Mouse (Mus musculus) cerebellum, adult 9-10 months (tissue): ENCODE data around the gene Adgra1.

ENCODE experiments used
- DNase-seq: peaks from one replicate; pipeline ENCODE4 v3.0.0; 2022

The Adgra1 gene

DNA sequence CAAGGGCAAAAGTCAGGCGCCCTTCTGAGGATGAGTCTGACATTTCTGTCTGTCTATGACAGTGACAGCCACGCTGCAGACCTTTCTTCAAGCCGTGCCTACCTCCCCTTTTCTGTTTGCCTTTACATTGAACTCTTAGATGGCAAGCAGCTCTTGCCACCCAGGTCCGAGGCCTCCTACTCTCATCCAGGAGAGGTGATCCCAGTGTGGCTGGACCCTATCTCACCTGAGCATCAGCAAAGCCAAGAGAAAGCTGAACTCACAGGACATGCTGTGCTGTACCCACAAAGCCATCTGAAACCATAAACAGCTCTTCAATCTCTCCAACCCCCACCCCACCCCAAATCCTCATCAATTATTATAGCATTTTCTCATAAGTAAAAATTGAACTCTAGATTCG lies 16.7 kb downstream of the Adgra1 start:
- DNase-seq, result no peak

DNA sequence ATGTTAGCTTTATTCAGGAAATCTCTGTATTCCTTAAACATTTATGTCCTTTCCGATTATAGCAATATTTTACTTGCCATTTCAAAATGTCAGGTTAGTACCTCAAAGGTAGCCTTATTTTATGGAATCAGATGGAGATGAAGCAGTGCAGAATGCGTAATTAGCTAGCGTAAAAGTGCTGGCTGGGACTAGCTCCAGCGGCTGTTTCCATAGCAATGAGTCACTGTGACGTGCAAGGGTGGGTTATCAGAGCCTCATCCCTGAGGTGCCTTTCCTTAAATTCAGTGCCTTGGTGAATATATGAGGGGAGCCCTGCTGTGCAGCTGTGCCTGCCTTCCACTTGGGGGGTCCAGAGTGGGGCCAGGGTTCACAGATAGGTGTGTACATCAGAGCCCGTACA lies 17.1 kb downstream of the Adgra1 start:
- DNase-seq, result no peak

DNA sequence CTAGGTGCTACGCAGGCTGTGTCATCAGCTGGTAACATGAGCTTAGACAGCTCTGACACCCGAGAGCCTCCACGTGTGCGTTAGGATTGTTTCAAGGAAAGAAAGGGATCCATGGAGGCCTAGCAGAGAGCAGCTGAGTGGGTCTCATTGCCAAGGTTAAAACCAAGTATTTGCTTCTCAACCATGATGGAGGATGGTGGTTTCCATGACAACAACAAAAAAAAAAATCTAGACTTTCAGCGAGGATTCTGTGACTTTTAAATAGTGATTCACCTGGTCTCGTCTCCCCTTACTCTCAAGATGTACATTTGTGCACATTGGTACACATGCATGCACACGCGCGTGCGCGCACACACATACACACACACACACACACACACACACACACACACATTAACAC lies 21.3 kb downstream of the Adgra1 start:
- no peak for DNase-seq

DNA sequence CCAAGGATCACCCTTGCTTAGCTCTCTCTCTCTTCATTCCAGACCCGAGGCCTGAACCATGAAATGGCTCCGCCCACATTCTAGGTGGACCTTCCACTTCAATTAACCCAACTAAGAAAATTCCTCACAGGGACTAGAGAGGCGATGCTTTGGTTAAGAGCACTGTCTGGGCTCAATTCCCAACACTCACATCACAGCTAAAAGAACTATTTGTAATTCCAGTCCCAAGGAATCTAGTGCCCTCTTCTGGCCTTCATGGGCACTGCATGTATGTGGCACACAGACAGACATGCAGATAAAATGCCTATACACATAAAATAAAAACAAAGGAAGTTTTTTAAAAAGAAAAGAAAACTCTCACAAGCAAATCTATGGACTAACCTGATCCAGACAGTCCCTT lies 27.4 kb downstream of the Adgra1 start:
- DNase-seq, result peak; percentile 81

DNA sequence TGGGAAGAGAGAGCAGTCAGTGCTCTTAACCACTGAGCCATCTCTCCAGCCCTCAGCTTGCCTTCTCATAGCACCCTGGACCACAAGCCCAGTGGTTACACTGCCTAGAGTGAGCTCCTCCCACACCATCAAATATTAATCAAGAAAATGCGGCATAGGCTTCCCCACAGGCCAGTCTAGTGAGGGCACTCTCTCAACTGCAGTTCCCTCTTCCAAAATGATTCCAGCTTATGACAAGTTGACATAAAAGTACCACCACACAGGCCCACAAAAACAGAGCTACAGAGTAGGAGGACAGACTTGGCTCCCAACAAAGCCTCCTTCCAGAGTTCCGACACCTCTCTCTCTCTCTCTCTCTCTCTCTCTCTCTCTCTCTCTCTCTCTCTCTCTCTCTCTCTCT lies 29.1 kb downstream of the Adgra1 start:
- no peak for DNase-seq

DNA sequence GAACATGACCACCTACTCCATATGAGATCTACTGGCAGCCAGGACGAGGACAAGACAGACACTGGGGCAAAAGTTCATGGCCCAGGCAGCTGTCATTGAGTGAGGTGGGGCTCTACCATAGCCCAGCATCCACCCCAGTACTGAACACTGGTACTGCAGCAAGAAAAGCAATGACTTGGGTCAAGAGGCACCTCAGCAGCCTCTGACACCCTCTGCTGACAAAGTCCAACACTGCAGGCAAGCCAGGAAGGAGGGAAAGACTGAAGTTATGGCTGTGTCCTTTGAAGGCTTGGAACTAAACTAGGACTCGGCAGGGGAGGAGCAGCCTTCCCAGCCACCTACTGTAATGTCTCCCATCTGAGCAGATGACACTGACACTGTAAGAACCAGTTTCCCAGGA lies 30.3 kb downstream of the Adgra1 start:
- no peak for DNase-seq

DNA sequence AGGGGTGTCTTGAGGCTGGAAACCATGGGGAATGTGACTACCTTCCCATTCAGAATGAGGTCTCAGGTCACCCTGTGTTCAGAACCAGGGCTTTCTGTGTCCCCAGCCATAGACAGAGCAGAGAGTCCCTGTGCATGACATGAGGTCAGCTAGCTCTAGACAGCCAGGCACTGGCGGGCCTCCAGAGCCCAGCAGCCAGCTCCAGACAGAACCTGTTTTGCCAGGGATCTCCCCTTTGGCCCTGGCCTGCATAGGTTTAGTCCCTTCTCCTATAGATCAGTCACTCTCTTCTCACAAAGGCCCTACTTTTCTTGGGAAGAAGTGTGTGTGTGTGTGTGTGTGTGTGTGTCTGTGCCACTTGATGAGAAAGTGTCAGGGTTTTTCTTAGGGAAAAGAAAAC lies 30.9 kb downstream of the Adgra1 start:
- DNase-seq, result no peak

DNA sequence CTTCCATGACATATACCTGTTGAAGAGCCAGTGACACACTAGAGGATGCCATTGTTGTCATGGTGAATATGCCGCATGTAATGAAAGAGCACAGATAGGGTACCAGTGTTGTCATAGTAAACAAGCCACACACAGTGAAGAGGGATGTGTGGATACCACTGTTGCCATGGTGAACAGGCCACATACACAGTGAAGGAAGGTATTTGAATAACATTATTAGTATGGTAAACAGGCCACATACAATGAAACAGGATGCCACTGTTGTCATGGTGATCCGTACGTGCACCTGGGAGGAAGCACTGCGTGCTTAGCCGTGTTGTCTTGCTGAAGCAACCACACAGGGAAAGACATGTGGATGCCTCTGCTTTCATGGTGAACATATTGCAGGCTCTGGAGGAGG lies 37.0 kb downstream of the Adgra1 start:
- no peak for DNase-seq

DNA sequence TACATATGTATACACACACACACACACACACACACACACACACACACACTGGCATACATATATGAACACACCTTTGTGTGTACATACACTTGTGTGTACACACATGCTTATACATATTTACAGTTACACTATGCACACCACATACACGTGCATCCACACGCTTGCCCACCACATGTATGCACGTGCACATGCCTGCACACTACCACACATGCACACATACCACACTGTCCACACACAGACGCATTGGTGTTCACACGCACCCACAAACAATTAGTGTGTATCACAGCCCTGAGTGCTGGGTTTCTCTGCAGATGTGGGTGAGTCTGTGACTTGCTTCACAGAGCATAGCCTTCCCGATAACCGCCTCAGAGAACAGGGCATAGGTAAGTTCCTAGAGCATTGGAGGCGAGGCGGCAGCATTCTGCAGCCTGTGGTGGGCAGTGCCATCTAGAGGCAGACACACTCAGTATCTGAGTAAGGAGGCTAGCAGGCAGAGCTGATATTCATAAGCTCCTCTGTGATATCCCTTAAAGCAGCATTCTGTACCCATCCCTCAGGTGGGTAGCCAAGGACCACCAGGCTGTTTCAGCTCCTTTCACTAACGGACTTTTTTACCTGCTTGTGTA lies 43.3 kb downstream of the Adgra1 start:
- peak; percentile 60 for DNase-seq

DNA sequence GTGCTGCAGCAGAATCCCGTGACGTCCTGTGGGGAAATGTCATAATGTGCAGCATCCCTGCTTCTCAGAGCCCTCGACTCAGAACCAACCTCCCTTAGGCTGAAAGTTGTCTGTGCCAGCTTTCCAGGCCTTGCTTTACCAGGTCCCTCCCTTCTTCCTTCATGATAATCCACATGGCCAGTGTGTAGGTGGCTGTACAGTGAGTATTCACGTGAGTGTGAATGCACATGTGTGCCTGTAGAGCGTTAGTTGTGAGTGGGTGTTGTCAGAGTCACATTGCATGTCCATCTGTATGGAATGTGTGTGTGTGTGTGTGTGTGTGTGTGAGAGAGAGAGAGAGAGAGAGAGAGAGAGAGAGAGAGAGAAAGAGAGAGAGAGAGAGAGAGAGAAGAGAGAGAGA lies 44.1 kb downstream of the Adgra1 start:
- no peak for DNase-seq

DNA sequence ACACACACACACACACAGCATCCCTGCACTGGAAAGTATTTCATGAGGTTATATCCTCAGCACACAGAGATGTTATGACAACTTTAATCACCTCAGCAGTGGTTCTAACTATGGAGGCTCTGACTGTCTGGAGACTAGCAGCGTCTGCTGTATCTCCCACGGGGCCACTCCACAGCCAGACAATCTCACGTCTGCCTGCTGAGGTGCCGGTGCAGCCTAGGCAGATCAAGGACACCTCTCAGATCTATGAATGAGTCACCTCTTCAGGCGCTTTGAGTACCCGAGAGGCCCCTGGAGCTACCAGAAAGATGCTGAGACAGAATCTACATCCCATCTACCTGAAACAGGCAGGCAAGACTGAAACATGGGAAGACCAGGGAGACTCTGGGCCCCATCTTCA lies 44.6 kb downstream of the Adgra1 start:
- no peak for DNase-seq

DNA sequence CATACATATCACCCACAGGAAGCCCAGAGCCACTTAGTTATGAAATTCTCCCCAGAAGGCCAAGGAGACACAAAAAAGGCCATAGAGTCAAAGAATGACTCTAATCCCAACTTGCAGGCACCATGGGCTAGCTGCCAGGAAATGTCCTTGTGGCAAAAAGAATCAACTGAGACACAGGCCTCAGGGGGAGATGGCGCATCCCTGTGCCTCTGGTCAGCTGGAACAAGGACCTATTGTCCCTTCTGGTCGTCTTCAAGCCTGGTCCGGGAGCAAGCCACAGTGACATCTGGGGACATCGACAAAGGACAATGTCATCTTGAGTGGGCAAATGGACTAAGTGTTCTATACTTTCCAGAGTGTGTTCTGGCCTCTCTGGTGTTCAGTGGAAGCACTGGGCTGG lies 49.6 kb downstream of the Adgra1 start:
- DNase-seq, result no peak

DNA sequence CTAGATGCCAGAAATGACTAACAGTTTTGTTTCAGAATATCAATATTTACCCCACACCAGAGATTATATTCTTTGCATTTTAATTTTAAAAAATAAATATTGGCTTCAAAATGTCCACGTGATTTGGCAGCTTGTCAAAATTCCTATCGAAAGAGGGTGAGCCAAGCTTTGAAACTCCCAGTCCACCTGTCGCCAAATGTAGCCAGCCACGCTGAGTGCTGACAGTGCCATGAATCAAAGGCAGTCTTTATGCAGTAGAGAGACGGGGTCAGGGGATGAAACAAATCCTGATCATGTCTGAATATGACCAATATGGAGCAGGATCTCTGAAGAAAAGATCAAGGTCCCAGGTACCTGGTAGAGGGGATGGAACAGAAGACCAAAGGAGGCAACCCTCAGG lies 57.8 kb downstream of the Adgra1 start:
- DNase-seq, result no peak

DNA sequence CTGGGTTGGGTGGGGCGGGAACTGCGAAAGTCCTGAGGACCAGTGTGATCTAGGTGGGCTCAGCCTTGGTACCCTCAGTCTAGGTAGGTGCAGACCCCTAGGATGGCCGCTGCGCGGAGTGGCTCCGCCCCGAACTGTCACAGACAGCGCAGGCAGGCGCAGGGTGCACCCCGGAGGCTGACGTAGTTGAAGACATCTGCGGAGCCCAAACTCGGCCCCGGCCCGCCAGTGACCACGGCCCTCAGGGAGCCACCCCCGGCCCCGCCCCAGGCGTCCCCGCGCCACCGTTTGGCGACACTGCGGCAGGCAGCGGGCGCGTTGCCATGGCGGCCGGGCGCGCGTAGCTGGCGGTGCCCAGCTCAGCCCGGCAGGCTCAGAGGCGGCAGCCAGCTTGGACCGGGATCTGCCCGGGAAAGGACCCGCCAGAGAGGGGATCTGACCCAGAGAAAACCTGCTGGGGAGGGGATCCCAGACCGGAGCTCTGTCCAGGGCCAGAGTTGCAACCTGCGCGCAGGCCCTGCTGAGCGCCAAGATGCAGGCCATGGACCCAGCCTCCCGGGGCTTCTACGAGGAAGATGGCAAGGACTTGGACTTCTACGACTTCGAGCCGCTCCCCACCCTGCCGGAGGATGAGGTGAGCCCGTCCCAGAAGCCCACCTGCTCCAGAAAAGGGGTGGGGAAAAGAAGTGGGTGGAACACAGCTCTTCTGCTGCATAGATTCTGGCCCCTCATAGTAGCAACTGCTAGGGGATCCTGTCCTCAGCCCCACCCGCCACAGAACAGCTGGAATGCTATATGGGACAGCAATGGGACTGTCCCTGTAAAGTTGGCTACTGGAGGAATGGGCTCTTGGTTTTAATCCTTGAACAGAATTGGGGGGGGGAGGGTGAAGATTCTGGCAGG lies 60.9 kb downstream of the Adgra1 start, which contains the start of gene Kndc1:
TSS of gene Kndc1 (plus strand) at position 42 of the 903 bp plus-strand sequence.
- peak; percentile 82 for DNase-seq

DNA sequence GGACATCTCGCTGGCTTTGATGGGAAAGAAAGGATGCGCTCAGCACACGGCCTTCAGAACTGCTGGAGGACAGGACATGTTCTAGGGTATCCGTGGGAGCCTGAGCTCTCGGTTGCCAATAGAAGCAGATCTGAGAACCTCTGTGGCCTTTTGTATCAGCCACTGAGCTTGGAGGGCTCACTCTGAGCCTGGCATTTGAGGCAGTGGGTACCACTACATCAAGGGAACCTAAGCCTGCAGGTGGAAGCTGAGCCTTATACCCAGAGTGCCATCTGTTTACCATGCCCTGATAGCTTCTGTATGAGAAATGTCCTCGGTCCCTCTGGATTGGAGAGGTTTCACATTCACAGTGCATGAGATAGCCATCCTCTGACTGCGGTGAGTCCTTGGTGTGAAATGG lies 62.3 kb downstream of the Adgra1 start:
- peak; percentile 57 for DNase-seq

DNA sequence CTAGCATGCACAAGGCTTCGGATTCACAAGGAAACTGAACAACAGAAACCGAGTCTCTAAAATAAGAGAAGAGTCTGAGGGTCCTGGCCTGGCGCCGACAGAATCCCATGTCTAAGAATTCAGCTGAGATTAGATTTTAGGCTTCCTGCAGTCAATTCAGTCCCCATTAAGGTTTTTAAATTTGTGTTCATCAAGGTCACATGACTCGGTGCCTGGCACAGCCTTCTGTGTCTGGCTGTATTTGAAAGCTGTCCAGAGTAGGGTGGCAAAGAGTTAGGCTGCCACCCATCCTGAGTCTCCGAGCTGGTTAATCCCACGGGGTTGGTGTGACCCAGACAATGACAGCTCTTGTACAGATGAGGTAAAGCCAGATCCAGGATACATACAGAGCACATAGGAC lies 62.8 kb downstream of the Adgra1 start:
- peak; percentile 71 for DNase-seq

DNA sequence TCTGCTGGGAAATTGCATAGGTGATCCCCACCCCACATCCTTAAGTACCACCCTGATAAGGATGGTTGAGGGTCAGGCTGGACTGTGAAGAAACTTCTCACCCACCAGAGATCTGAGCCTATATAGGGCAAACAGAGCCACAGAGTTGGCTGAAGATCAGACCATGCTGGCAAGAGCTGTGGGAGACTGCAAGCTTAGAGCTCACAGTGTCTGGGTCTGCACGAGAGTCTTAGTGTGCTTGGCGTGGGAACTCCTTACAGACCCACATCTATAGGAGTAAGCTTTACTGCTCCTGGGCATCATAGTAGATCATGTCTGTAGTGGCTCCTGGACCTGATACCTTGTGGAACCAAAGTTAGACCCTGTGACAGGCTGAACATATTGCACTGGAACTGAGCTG lies 64.6 kb downstream of the Adgra1 start:
- peak; percentile 71 for DNase-seq

DNA sequence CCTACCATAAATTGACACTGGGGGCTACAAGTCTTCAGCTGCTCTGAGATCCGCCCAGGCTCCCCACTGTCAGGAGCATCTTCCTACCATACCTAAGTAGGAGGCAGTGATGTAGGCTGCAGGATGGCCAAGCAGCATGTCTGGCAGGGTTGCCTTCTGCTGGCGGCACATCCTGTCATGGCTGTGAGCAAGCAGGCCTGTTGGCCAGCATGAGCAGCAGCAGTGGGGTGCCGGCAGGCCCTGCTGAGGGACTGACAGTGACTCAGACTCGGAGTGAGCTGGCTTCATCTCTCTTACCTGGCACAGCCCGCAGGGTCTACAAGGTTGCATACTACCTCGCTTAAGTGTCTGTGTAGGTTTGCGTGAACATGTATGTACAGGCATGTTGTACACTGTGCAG lies 65.5 kb downstream of the Adgra1 start:
- peak; percentile 93 for DNase-seq

DNA sequence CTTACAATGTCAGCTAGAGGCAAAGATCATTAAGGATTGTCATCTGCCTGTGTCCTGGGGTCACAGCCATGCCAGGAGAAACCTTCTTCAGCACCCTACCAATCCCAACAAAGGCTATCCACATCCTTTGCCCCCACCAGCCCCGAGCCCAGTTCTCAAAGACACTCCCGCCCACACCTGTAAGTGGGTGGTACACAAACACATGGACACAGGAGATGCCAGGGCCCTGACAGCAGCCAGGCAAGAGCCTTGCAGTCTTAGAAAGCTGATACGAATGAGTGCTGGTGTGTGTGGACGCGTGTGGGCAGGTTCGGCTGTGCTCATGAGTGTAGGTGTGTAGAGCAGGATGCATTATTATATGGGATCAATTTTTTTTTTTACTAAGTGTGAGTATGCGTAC lies 66.5 kb downstream of the Adgra1 start:
- peak; percentile 56 for DNase-seq

DNA sequence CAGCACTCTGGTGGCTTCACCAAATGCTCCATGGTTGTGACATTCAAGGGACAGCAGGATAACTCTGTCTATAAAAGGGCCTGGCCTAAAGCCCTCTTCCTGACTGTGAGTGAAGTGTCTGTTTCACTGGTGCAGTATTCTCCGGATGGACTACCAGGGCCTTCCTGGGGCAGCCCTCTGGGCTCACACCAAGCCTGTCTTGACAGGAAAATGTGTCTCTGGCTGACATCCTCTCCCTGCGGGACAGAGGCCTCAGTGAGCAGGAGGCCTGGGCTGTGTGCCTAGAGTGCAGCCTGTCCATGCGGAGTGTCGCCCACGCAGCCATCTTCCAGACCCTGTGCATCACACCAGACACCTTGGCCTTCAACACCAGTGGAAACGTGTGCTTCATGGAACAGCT lies 66.9 kb downstream of the Adgra1 start:
- DNase-seq, result peak; percentile 94

DNA sequence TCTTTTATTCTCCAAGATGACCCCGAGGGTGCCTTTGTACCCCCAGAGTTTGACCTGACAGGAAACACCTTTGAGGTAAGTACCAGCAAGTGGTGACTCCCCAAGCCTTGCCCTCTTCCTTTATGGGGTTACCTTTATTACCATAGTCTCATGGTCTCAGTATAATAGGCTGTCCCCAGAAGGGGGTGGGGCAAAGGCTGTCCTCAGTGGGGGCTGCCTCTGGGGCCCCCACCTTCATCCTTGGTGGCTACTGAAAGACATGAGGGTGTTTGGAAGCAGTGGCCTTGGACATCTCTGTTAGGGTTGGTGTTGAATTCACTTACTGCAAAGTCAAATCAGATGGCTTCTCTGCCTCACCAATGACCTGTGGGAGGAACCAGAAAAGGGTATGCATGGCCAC lies 68.0 kb downstream of the Adgra1 start:
- no peak for DNase-seq

DNA sequence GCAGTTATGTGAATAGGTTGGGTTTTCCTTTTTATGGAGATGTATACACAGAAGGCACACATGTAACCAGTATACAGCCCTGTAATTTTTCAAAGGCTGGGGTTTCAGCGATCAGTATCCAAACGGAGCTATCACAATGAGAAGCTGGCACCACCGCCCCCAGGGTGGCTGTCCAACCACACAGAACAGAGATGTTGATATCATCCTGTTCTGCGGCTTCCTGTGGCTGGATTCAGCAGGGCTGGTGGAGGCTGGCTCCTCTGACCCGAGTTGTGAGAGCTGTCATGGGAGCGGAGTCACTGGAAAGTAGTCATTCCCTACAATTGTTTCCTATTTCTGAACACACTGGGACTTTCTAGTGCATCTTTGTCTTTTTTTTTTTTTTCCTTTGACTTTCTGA lies 71.3 kb downstream of the Adgra1 start:
- no peak for DNase-seq

DNA sequence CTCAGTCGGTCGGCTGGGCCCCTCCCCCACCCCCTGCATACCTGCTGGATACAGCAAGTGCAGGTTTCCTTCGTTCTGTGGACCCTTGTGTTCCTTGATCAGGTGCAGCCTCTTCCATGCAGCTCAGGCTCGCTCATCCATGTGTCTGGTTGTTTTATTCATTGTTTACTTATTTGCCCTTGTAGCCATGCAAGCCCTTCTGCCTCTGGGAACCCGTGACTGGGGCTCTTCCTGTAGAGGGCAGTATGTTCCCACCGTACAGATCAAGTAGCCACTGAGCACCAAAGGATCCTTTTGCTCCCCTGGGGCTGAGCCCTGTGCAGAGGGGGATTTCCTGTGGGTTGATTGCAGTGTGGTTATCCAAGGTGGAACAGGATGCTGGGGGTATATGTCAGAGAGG lies 71.7 kb downstream of the Adgra1 start:
- DNase-seq, result peak; percentile 61

DNA sequence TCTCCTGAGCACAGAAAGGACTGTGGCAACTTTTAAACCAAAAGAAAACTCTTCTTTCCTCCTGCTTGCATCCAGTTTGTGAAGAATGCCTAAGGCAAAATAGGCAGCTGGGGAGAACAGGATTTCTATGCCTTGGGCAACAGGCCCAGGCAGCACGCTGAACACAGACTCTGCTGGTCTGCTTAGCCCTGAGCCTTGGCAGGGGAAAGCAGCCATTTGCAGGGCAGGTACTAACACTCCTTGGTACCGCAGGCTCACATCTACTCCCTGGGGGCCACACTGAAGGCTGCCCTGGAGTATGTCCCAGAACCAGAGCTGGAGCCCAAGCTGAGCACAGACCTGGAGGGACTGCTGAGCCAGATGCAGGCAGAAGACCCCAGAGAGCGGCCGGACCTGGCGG lies 74.2 kb downstream of the Adgra1 start:
- DNase-seq, result peak; percentile 63

DNA sequence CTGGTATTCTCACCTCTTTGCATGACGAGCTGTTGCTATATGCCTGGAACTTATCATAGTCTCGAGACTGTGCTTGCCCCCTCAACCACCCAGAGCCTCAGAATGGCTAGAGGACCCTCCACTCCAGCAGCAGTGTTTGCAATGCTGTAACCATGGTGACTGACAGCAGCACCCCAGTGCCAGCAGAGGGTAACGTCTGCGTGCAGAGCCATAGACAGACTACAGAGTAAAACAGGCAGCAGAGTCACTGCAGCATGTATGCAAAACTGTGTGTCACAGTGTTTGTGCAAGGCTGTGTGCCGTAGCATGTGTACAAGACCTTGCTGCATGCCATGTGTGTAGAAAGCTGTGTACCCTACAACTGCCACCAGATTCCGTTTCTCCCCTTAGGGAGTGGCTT lies 75.5 kb downstream of the Adgra1 start:
- no peak for DNase-seq
